8 mouse cellular contexts compared by ENCODE assay signal in the genomic region with DNA sequence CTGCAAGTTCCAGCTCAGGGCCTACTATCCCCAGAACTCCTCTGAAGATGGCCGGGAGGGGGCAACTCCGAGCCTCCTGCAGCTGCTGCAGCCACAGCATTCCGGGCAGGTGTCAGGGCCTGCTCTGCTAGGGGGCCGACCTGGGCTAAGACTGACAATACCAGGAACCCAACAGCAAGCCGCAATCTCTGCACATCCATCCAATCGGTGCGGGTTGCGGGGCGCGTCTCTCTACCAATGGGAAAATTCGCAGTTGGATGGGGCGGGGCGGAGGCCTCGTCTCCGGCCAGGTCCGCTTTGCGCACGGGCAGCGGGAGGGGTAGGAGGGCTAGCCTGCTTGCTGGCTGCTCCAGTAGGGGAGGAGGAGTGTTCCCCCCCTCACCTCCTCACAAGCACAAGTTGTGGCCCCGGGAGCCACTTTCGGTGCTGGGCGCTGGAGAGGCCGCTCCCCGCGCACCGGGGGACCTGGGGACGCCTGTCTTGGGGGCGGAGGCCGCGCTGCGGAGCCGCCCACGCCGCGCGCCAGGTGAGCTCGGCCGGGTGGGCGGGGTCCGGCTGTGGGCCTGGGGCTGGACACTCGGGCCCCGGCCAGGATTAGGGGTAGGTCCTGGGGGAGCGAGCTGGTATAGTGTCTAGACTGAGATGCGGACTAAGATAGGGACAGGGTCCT. TPM values are rescaled to one million over a fixed set of nuclear protein-coding genes. Genes with fewer than 3 reads are reported as not detected.
DNase-seq lines count a peak whose midpoint lies in the region; ATAC-seq lines count a peak whose summit lies in the region.

A gene (minus strand): TSS at position 173 of the 670 bp plus-strand sequence.
A gene (plus strand): TSS at position 252 of the 670 bp plus-strand sequence.

- peak; percentile 11; the same call in 1 of the 2 replicates for ATAC-seq in megakaryocyte progenitor cell, adult 5-6 weeks (replicated peaks; ENCODE audit: poor library complexity)

- peak; percentile 97 for DNase-seq in ZHBTc4 (ENCODE audit: low read depth, low spot score)
- peak; percentile 94 for DNase-seq in embryo, embryonic 10 days (ENCODE audit: low spot score)
- peak; percentile 92 for DNase-seq in gastrocnemius, postnatal 14 days
- DNase-seq in induced T-regulatory cell, adult 2 months (ENCODE audit: low read depth) = peak; percentile 75
- DNase-seq in left cerebral cortex, adult 9 months (ENCODE audit: low spot score in 2 of 2) = peak; percentile 87 to 96
- peak; percentile 96 to 97 for DNase-seq in right cerebral cortex, postnatal 10 days (ENCODE audit: low spot score in 2 of 2)
- peak; percentile 84 for DNase-seq in urinary bladder, postnatal 25 days (ENCODE audit: low spot score)

- intact Hi-C loops in gastrocnemius, postnatal 14 days (cut with DNase I; ENCODE audit: low total_unique reads) = loop anchor here (10.0 kb wide), 1 partner anchor 267 kb away; no protein-coding TSS in a partner anchor

RNA-seq across cellular contexts. Expression of the first gene that starts in this region (rescaled TPM):
- total RNA-seq in gastrocnemius, postnatal 14 days (2021) = 10 to 100 TPM; 12.1 to 22.7 TPM
- 20.5 and 21.7 TPM in 2 replicates for total RNA-seq in megakaryocyte progenitor cell, adult 5-6 weeks (2015)
- total RNA-seq in megakaryocyte progenitor cell, adult 5-6 weeks (2017) = 7.6 and 8.6 TPM in 2 replicates

RNA-seq across cellular contexts. Expression of the second gene that starts in this region (rescaled TPM):
- total RNA-seq in gastrocnemius, postnatal 14 days (2021) = 10 to 100 TPM; 12.5 to 19.8 TPM
- total RNA-seq in megakaryocyte progenitor cell, adult 5-6 weeks (2015) = 0.20 and 1.2 TPM in 2 replicates
- total RNA-seq in megakaryocyte progenitor cell, adult 5-6 weeks (2017) = 0.83 and 7.9 TPM in 2 replicates

Comparison
In these comparisons a context has a peak if more than half of its experiments do, and no peak if none do; other contexts are left out.
1. Peak in every context shown above with its lines: DNase-seq and ATAC-seq.